Mouse (Mus musculus): ENCODE data around the gene Jmjd1c. TPM values are rescaled to one million over a fixed set of nuclear protein-coding genes. Genes with fewer than 3 reads are reported as not detected.

Jmjd1c gene
- polyA plus RNA-seq, 2 experiments from 2014 or later = 56.7 to 57.2 TPM

Other genes with a start within 250 kb of the Jmjd1c start
- gene Reep3, start 820 bp downstream of the Jmjd1c start, polyA plus RNA-seq (2017; shearing (Covaris generic)) = 10 to 100 TPM; 13.8 to 17.3 TPM
- 10 to 100 TPM; 27.6 to 35.3 TPM for gene Nrbf2, start 189.2 kb downstream of the Jmjd1c start, polyA plus RNA-seq (2017; shearing (Covaris generic))